Mouse (Mus musculus) liver, adult 2 months (tissue): ENCODE measurements around the gene Zc3h12d. TPM values are rescaled to one million over a fixed set of nuclear protein-coding genes. Genes with fewer than 3 reads are reported as not detected.
A peak's percentile ranks its signal among the peaks of the same experiment; 100 is the strongest.

ENCODE experiments used
- DNase-seq: peaks from one replicate; pipeline ENCODE4 v3.0.0-alpha.2; 2011; ENCODE audit warnings: low read depth, low spot score; ENCODE audit errors: extremely low read depth
- H3K27ac ChIP-seq: fragments of 200-500 bp; replicated peaks from 2 replicates; pipeline ENCODE4 v1.5.1; 2012; ENCODE audit warnings: low read depth, mild to moderate bottlenecking, control low read depth, inconsistent platforms, low read length; ENCODE audit not compliant: insufficient read depth
- H3K27me3 ChIP-seq: fragments of 200-500 bp; 2 replicates; pipeline ENCODE4 v1.6.1; 2012; ENCODE audit warnings: mild to moderate bottlenecking, moderate library complexity, low read length, inconsistent platforms; ENCODE audit not compliant: control insufficient read depth, insufficient read depth
- H3K36me3 ChIP-seq: fragments of 200-500 bp; 2 replicates; pipeline ENCODE4 v1.6.1; 2012; ENCODE audit warnings: low read length, inconsistent platforms; ENCODE audit not compliant: control insufficient read depth, insufficient read depth
- H3K4me1 ChIP-seq: fragments of 200-500 bp; 2 replicates; pipeline ENCODE4 v1.6.1; 2011; ENCODE audit warnings: low read length; ENCODE audit not compliant: control insufficient read depth, insufficient read depth
- H3K4me3 ChIP-seq: fragments of 200-500 bp; 2 replicates; pipeline ENCODE4 v1.5.1; 2011; ENCODE audit warnings: low read depth, mild to moderate bottlenecking, control low read depth, low read length, moderate library complexity; ENCODE audit not compliant: insufficient read depth
- H3K79me2 ChIP-seq: fragments of 200-500 bp; 2 replicates; pipeline ENCODE4 v1.6.1; 2012; ENCODE audit warnings: inconsistent platforms, mild to moderate bottlenecking, low read length, moderate library complexity; ENCODE audit not compliant: control insufficient read depth, insufficient read depth
- H3K9ac ChIP-seq: fragments of 200-500 bp; 2 replicates; pipeline ENCODE4 v1.6.1; 2012; ENCODE audit warnings: low read depth, mild to moderate bottlenecking, control low read depth, inconsistent platforms, low read length
- CTCF ChIP-seq: fragments of 200-500 bp; IDR thresholded peaks from 2 replicates; pipeline ENCODE4 v1.5.1; 2011; ENCODE audit warnings: low read depth, low read length, control low read depth
- POLR2A ChIP-seq: fragments of 200-500 bp; IDR thresholded peaks from 2 replicates; pipeline ENCODE4 v1.6.1; 2011; ENCODE audit warnings: low read length, control low read depth; ENCODE audit not compliant: insufficient read depth; ENCODE audit errors: extremely low read depth
- WGBS: fragments of 180-500 bp; shearing (Covaris S2); methylation state at CpG from one replicate; pipeline ENCODE4 v1.1.7; 2018; 5-methylcytosine and 5-hydroxymethylcytosine counted together
- polyA plus RNA-seq: library from polyadenylated mRNA; depleted of rRNA; stranded (reverse); fragments of >200 nt; gene quantifications from 2 replicates; pipeline ENCODE4 v1.2.3, GENCODE M21; 2012
- total RNA-seq: library from RNA; depleted of rRNA; stranded (reverse); fragments of >200 nt; gene quantifications from 2 replicates; pipeline ENCODE4 v1.2.3, GENCODE M21; 2014

Gene Zc3h12d
- total and polyA plus RNA-seq, 2 experiments: 1.6 to 2.2 TPM

GRCm38 (mm10) chr10:7802519-7803140 lies 29.6 kb upstream of the Zc3h12d start:
- H3K9ac ChIP-seq: no peak overlapping the region
- WGBS: 84% methylated on average over 2 of the region's 2 CpGs
- no peaks in the 10 kb centered on the region; the same call in 1 of the 2 replicates for H3K79me2 ChIP-seq
- no peak overlapping the region for H3K27ac ChIP-seq
- no peak for DNase-seq
- H3K36me3 ChIP-seq: peaks cover 70% of the 10 kb centered on the region
- TF ChIP-seq CTCF: no peak
- TF ChIP-seq POLR2A: no peak
- H3K27me3 ChIP-seq: no peaks in the 10 kb centered on the region
- no peaks in the 10 kb centered on the region for H3K4me1 ChIP-seq
- no peak overlapping the region for H3K4me3 ChIP-seq

GRCm38 (mm10) chr10:7809937-7810336 lies 22.3 kb upstream of the Zc3h12d start:
- peaks cover 2% of the 10 kb centered on the region; the same call in 1 of the 2 replicates for H3K79me2 ChIP-seq
- WGBS: 49% methylated on average over 2 of the region's 2 CpGs
- no peaks in the 10 kb centered on the region for H3K4me1 ChIP-seq
- H3K27ac ChIP-seq: no peak overlapping the region
- peak; percentile 75 for DNase-seq
- no peak overlapping the region for H3K9ac ChIP-seq
- H3K27me3 ChIP-seq: no peaks in the 10 kb centered on the region
- H3K36me3 ChIP-seq: peaks cover 45% of the 10 kb centered on the region
- TF ChIP-seq POLR2A (no peak), CTCF (peak; percentile 63)
- H3K4me3 ChIP-seq: no peak overlapping the region

DNA sequence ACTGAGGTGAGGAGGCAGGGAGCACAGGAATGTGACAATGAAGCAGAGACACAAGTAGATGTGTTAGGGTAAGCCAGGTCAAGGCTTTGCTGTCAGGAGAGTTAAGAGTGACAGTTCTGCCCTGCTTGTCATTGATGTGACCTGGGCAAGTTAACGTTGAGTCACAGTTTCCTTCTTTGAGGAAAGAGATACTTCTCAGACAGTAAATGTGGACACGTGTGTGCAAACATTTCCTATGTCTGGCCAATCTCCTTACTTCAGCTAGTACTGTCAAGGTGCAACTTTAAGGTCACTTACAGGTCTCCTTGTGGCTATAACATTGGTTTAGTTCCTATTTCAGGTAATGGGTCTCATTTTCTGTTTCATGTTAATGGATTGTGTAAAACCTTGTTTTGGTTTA lies 15.8 kb upstream of the Zc3h12d start:
- Histone ChIP-seq H3K27me3 (no peaks in the 10 kb centered on the region), H3K4me1 (no peaks in the 10 kb centered on the region), H3K4me3 (no peak overlapping the region), H3K27ac (no peak overlapping the region), H3K36me3 (peaks cover 57% of the 10 kb centered on the region), H3K79me2 (peaks cover under 1% of the 10 kb centered on the region; the same call in 1 of the 2 replicates), H3K9ac (no peak overlapping the region)
- no peak for DNase-seq
- 70% methylated on average over 2 of the region's 2 CpGs for WGBS
- no peak for TF ChIP-seq CTCF
- TF ChIP-seq POLR2A: no peak

DNA sequence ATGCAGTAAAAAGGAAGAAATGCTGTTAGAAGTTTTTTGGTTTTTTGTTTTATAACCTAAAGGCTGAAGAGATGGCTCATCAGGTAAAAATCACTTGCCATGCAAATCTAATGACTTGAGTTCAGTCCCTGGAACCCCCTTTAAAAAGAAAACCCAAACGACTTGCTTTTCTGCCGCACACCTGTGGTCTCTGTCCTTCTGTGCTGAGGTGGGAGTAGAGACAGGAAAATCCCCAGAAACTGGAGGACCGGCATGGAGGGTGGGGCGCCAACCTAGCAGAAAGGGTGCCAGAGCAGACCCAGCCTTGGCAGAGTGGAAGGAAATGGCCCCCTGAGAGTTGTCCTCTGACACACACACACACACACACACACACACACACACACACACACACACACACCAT lies 13.6 kb upstream of the Zc3h12d start:
- no peak overlapping the region for H3K27ac ChIP-seq
- H3K27me3 ChIP-seq: no peaks in the 10 kb centered on the region
- WGBS: 89% methylated on average over 4 of the region's 4 CpGs
- H3K9ac ChIP-seq: no peak overlapping the region
- no peak for TF ChIP-seq CTCF
- TF ChIP-seq POLR2A: no peak
- H3K4me3 ChIP-seq: no peak overlapping the region
- H3K79me2 ChIP-seq: no peaks in the 10 kb centered on the region; the same call in 1 of the 2 replicates
- H3K36me3 ChIP-seq: peaks cover 56% of the 10 kb centered on the region
- H3K4me1 ChIP-seq: no peaks in the 10 kb centered on the region
- no peak for DNase-seq

DNA sequence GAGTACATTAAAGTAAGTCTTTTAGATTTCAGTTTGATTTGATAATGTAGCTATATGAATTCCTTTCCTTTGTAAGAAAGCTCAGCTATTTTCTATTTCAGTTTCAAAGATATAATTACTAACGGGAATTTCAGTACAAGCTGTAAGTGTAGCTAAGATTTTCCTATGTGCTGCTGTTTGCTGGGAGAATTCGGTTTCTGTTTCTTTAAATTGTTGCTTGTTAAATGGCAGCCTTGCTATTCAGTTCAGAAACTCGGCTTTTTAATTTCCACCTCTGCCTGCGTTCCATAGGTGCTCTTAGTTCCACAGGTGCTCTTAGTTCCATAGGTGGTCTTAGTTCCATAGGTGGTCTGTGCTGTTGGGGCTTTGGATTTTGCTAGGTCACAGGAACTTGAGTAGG lies 13.1 kb upstream of the Zc3h12d start:
- no peak overlapping the region for H3K27ac ChIP-seq
- H3K9ac ChIP-seq: no peak overlapping the region
- no peaks in the 10 kb centered on the region; the same call in 1 of the 2 replicates for H3K79me2 ChIP-seq
- no peak overlapping the region for H3K4me3 ChIP-seq
- TF ChIP-seq CTCF: no peak
- TF ChIP-seq POLR2A: no peak
- 95% methylated on average over 4 of the region's 4 CpGs for WGBS
- H3K27me3 ChIP-seq: no peaks in the 10 kb centered on the region
- H3K4me1 ChIP-seq: no peaks in the 10 kb centered on the region
- H3K36me3 ChIP-seq: peaks cover 56% of the 10 kb centered on the region
- no peak for DNase-seq

DNA sequence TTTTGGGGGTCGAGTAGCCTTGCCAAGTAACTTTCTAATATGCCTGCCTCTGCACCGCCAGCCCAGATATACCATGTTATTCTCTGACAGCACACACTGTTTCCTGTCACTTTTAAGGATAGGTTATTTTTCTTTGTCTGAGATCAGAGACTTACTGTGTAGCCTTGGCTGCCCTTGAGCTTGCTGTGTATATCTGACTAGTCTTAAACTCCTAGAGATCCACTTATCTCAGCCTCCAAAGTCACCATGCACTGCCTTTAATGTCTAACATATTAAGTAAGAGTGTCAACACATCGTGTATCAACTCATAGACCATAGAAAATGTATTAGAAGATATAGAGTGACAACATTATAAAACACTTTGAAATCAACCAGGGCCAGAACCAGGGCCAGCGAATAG lies 12.7 kb upstream of the Zc3h12d start:
- 90% methylated on average over 4 of the region's 4 CpGs for WGBS
- TF ChIP-seq CTCF: no peak
- TF ChIP-seq POLR2A: no peak
- peaks cover 52% of the 10 kb centered on the region for H3K36me3 ChIP-seq

More for the DNA sequence above, 12.7 kb upstream of the Zc3h12d start:
- Histone ChIP-seq H3K27me3 (no peaks in the 10 kb centered on the region), H3K4me3 (no peak overlapping the region), H3K4me1 (no peaks in the 10 kb centered on the region), H3K79me2 (no peaks in the 10 kb centered on the region; the same call in 1 of the 2 replicates), H3K27ac (no peak overlapping the region), H3K9ac (no peak overlapping the region)
- DNase-seq: no peak
